Mouse (Mus musculus) A20 (cell line): ENCODE measurements around the gene Cyp2d26.

Experiments
- DNase-seq: peaks from one replicate; pipeline ENCODE4 v3.0.0-alpha.2; 2011; ENCODE audit warnings: low read depth, low spot score

Gene Cyp2d26

DNA sequence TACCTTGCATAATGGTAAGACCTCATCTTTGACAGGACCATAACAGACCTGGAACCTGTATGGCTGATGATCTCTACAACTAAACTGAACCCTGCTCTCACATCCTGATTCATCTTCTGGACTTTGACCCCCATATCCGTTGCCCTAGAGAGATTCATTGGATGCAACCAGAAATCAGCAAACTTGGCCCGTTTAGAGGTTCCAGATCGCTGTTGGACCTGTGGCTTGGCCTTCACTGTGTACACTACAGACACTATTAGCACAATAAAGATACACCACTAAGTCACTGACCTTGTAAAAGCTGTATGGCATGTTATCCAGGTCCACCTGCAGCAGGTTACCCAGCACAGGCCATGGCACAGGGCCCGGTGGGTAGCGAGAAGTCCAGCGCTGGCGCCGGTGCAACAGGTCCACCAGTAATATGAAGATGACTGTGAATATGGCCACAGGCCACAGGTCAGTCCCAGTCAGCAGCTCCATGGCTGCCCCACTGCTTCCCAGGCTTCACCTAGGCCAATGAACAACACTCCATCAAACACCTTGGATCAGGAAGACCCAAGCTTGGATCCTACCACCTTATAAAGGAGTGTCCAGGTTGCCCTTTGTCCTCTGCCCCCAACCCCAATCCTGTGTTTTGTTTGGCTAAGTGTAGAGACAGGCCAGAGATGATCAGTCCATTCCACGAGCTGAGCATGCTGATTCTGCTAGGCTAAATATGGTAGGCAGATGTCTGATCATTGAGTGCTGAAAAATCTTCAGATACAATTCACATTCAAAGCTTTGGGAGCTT, 30.3 kb downstream of the Cyp2d26 start, which contains the start of gene Cyp2d40:
Gene Cyp2d40, minus strand, starts transcription at position 553 of the 790 bp plus-strand sequence.
- DNase-seq = no peak

DNA sequence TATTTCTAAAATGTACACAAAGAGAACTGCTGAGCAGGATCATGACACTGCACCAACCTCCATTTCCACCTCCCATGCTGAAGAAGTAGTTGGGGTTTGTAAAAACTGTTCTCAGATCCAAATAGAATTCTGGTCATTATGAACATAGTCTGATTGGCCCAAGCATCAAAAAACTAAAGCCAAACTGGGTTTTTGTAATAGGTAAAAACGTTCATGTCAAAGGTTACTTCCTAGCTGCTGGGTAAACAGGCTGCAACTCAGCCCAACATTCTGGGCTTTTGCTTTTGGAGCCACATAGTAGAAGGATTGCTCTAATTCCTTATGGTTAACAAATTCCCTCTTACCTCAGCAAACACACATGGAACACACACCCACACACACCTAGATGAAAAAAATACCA, 46.0 kb downstream of the Cyp2d26 start:
- no peak for DNase-seq

GRCm38 (mm10) chr15:82747516-82747915, 46.6 kb downstream of the Cyp2d26 start:
- no peak for DNase-seq
